Mouse (Mus musculus) cerebellum, postnatal 25 days (tissue): ENCODE measurements around the gene Hba-x.
A peak's percentile ranks its signal among the peaks of the same experiment; 100 is the strongest.

Experiments used
- DNase-seq, 2 experiments: peaks; one replicate each; pipeline ENCODE4 v3.0.0; 2021; ENCODE audit warnings: mixed read lengths in 2 of 2

The Hba-x gene

DNA sequence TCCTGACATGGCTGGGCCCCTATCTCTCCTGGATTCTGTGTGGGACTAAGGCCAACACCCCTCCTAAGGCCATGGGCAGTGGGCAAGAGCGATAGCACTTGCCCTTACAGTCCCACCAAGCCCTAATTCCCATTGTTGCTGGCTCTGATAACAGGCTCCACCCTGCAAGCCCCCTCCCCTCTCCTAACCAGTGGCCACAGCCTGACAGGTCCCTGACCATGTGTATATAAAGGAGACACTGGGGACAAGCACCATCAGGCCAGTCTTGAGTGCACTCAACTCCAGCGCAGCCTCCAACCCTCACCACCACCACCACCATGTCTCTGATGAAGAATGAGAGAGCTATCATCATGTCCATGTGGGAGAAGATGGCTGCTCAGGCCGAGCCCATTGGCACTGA lies at the start of gene Hba-x:
Gene Hba-x, plus strand, starts transcription at position 54 of the 400 bp plus-strand sequence.
- no peak for DNase-seq

DNA sequence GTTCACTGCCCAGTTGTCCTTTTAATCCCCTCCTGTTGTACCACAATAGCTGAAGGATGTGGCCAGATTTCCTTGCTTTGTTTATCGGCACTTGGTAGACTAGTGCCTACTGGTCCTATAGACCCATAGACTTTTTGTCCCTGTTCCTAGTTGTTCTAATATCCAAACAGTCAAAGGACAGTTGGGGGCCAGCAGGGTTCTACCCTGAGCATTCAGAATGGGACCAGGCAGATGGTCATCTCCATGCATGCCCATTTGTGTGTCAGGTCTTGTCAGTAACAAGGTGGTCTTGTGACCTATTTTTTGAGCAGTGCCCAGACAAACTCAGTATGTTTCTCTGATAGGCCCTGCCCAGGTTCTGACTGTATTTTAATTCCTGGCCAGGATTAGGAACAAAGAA lies 49.2 kb upstream of the Hba-x start:
- DNase-seq, result peak in 1 of 2 experiments; percentile 60

DNA sequence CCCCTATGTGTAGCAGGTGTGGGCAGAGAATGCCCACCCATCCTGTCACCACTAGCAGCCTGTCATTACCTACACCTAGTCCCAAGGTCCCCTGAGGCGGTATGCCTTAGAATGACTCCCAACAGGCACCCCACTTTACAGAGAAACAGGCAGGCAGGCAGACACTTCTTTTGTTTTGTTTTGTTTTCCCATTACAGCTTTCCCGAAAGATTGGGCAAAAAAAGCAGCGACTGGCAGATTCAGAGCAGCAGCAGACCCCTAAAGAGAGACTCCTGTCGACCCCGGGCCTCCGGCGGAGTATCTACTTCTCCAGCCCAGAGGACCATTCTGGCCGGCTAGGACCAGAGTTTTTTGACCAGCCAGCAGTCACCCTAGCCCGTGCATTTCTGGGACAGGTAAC lies 48.6 kb upstream of the Hba-x start:
- no peak for DNase-seq

GRCm38 (mm10) chr11:32228292-32228845 lies 47.8 kb upstream of the Hba-x start:
- no peak for DNase-seq

DNA sequence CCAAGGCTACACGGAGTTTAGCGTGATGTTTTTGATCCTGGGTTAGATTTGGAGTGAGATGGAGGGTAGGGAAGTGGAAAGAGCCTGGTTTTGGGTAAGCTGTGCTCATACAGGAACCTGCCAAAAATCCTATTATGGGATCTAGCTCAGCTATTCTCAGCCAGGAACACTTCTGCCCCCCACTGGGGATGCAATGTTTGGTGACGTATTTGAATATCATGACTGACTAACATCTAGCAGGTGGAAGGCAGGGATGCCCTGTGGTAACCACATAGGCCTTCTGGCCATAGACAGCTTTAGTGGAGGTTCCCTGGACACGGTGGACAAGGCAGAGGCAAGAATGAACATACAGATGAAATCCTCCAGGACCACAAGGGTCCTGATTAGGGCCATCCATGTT lies 46.0 kb upstream of the Hba-x start:
- DNase-seq, result peak; percentile 50 to 72

- no peak for DNase-seq
Observed at GRCm38 (mm10) chr11:32231125-32231524, 45.1 kb upstream of the Hba-x start.

- peak; percentile 53 to 60 for DNase-seq
Observed at GRCm38 (mm10) chr11:32232848-32233247, 43.4 kb upstream of the Hba-x start.

DNA sequence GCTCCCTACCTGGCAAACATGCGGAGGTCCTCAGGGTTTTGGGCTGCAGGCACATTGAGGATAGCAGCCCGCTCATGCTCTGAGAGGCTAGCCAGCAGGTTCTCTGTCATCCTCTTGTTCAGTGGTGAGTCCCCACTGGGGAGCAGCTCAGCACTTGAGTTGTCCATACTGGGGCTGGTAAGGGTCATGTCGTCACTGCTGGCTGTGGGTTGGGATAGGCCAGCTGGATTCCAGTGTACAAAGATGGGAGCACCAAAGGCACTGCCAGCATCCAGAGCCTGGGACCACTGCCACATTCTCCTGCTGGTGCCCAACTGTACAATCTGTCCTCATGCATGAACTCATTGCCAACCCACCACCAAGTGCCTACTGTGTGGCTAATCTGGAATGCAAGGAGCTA lies 42.3 kb upstream of the Hba-x start:
- peak; percentile 60 to 65 for DNase-seq

DNA sequence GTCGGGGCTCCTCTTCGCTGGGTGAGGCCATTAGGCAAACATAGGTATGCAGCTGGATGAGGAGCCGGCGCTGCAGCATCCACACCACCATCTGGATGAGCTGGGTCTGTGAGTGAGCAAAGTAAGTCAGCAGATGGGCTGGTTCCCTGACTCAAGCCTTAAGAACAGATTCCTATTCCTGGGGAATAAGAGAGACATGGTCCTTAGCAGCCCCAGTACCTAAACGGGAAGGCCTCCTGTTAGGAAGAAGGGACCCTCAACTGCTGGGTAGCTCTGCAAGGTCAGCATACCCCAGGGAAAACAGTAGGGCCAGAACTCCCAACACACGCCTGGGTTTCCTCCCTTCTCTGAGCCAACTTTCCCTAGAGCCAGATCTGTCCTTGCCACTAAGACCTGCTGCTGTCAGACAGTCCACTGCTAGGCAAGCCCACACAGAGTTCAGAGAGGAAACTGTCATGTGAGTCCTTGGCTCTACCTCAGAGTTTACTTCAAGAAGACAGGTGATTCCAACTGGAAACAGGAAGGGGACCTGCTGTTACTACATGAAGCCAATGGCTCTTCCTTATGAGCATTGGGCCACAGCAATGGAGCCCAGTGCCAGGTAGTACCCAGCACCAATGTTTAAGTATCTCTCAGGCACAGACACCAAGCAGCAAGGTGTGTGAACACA lies 41.2 kb upstream of the Hba-x start:
- peak; percentile 23 to 25 for DNase-seq

- peak; percentile 52 to 70 for DNase-seq
Observed at GRCm38 (mm10) chr11:32235646-32236045, 40.6 kb upstream of the Hba-x start.

GRCm38 (mm10) chr11:32236132-32236531 lies 40.1 kb upstream of the Hba-x start:
- peak in 1 of 2 experiments; percentile 18 for DNase-seq

DNA sequence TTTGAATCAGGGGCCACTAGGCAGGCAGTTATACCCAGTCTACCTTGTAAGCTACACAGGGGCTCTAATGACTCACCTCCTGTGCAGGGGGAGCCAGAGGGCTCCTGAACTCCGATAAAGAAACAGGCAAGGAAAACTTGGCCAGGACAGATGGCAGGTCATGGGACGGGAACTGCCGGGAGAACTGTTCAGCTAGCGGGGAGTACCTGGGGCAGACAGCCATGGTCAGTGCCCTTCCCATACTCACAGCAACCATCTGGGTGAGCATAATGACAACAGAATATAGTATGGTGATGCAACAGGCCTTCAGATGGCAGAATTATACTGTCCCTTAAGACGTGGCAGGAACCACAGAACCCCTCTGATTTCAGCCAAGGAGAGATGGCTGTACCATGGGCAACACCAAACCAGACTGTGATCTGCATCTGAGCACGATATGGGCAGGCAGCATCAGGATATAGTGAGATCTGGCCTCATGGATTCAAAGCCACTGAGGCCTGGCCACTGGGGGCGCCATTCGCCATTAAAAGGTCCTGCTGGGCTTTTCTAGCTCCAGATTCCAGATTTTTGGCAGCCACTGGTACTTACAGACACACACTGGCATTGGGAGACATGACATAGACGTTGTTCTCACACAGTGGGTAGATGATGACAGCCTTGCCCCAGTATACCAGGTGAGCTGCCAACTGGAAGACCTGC lies 39.3 kb upstream of the Hba-x start:
- peak; percentile 75 to 85 for DNase-seq

- DNase-seq, result no peak
Observed at GRCm38 (mm10) chr11:32237411-32237795, 38.8 kb upstream of the Hba-x start.

GRCm38 (mm10) chr11:32238093-32238860 lies 37.9 kb upstream of the Hba-x start:
- DNase-seq, result peak; percentile 88 to 90

- DNase-seq, result no peak
Observed at GRCm38 (mm10) chr11:32241391-32241790, 34.8 kb upstream of the Hba-x start.

- DNase-seq, result no peak
Observed at GRCm38 (mm10) chr11:32242209-32242608, 34.0 kb upstream of the Hba-x start.

- no peak for DNase-seq
Observed at GRCm38 (mm10) chr11:32243205-32243955, 32.8 kb upstream of the Hba-x start.

DNA sequence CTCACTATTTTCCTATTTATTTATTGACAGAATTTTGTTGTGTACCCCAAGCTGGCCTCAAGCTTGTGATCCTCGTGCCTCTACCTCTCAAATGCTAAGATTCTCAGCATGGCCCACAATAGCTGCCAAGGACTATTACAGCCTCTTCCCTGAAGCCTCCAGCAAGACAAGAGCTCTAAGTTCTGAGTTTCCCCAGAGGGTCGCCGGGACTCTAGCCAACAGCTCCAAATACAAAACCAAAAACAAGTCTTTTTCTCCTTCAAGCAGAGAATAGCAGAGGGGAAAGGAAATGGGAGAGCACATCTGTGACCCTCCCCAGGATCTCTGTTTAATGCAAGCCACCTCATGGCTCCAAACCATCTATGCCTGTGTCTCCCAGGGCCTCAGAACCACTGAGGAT lies 32.1 kb upstream of the Hba-x start:
- no peak for DNase-seq

DNA sequence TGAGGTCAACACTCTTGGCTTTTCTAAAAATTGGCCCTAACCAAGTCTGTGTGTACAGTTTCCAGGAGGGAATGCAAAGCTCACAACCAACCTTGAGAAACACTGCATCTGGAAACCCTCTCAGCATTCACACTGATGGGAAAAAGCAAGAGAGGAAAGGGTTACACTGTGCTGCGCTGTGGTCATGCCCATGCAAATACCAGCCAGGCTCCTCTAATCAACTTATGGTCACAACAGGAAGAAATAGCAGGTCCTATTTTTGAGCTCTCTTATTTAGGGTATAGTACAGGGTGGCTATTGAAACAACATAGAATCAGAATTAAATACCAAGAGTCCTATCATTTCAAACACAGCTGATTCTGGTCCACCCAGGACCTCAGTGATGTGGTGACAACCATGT lies 31.6 kb upstream of the Hba-x start:
- no peak for DNase-seq

DNA sequence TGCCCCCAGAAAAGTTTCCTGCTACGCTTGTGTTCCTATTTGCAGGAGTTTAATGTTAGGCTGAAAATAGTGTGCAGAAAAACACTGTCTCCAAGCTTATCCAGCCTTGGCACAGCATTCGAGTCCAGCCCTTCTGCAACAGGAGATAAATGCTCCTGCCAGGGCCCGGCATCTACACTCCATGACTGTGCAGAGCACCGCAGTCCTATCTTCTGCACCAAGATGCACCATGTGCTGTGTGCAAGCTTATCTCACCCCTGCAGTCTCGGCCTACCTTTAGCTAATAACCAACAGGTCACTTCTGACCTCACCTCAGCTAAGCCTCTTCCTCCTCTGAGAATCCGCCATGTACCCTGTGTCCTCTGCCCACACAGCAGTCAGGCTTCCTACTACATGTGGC lies 30.6 kb upstream of the Hba-x start:
- DNase-seq, result no peak

DNA sequence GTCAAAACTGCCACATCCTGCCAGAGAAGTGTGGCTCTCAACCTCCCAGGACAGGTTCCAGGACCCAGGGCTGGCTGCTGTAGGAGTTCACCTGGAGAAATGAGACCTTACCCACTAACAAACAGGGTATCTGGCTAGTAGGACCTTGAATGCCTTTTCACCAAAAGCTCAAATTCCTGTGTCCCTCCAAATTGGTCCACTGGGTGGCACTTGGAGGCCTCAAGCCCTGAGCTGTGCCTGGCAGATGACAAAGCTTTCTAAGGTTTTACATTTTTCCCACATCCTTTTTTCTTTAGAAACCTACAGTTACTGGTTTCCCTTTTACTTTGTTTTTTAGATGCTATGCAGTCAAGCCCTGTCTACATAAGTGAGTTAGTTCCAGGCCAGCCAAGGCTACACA lies 29.1 kb upstream of the Hba-x start:
- DNase-seq, result peak in 1 of 2 experiments; percentile 16

DNA sequence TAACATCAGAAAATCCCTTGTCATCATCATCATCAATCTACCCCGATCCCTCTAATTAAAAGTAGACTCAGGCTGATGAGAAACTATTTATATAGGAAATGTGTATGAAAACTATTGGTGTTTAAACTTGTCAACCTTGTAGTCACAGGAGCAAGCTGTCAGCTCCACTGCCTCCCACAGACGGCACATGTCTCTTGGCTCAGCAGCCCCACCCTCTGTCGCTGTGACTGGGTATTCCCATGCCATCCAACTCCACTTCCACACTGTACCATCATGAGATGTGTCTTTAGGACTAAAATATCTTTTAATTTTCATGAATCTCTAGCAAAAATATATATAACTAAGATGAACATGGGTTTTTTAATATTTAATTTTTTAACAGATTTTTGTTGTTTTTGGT lies 27.9 kb upstream of the Hba-x start:
- DNase-seq, result no peak
